Mouse (Mus musculus) T-helper 2 cell (primary cell): Measurements from ENCODE around the gene Gm10135.
"Not testable (repeated sequence)": the region's sequence is repeated elsewhere in the genome, so short reads cannot be mapped to it uniquely, and the experiment has no call there.

ENCODE experiments used
- in situ Hi-C: fragments of 300-600 bp; cut with MboI, MseI; formaldehyde crosslinking; loops from one replicate; pipeline ENCODE4 v1.15.1; 2025; ENCODE audit warnings: high pct_unique_total_duplicates

The Gm10135 gene

DNA sequence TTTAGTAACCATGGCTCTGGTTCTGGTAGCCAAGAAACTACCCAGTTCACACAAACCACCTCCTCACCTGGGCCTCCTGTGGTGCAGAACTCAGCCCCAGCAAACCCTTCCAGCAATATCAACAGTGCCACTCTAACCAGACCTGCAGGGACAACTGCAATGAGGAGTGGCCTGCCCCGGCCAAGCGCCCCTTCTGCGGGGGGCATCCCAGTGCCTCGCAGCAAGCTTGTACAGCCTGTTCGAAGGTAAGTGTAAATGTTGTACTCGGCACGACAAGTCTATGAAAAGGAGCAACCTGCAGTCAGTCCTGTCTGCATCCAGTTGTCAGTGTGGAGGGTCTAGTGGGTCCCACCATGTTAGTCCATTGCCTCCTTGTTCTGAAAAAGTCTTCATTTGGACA, at the start of gene Gm10135:
Gene Gm10135, minus strand, starts transcription at position 101 of the 400 bp plus-strand sequence.
- in situ Hi-C loops = loop anchor here (25.0 kb wide), 1 partner anchor 413 kb away; no protein-coding TSS in a partner anchor

DNA sequence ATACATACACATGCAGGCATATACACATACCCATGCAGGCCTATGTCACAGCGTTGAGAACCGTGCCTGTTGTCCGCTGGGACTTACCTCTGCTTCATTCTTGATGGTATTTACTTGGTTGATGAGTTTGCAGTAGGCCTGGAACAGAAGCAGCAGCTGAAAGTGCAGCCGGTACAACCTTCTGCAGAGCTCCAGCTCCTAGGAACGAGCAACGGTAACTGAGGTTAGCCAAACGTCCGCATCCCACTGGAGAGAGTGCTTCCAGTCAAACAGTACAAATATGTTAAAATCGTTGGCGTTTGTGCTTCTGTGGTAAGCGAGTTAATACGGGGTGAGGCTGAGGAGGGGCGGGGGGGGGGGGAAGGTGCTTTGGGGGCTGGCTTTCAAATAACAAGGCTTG, 49.3 kb upstream of the Gm10135 start:
- in situ Hi-C loops = no loop called here

DNA sequence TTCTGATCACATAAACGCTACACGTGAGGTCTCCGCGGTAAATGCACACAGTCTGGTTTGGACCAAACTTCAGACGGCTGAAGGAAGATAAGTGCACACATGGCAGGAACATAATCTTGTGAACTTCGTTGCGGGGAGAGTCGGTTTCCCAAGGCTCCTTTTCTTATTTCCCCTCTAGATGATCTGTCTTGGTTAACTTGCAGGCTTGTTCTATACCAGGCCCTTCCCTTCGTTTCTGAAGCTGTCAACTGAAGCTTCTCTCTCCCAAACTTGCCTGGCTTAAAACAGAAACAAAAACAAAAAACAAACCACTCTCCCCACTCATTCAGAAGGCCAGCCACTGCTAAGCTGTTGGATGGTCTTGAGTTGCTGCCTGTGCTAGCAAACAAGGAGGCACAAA, 40.2 kb upstream of the Gm10135 start:
- in situ Hi-C loops = loop anchor here (5.0 kb wide), 1 partner anchor 432 kb away; the partner anchor contains the start of gene Zar1

DNA sequence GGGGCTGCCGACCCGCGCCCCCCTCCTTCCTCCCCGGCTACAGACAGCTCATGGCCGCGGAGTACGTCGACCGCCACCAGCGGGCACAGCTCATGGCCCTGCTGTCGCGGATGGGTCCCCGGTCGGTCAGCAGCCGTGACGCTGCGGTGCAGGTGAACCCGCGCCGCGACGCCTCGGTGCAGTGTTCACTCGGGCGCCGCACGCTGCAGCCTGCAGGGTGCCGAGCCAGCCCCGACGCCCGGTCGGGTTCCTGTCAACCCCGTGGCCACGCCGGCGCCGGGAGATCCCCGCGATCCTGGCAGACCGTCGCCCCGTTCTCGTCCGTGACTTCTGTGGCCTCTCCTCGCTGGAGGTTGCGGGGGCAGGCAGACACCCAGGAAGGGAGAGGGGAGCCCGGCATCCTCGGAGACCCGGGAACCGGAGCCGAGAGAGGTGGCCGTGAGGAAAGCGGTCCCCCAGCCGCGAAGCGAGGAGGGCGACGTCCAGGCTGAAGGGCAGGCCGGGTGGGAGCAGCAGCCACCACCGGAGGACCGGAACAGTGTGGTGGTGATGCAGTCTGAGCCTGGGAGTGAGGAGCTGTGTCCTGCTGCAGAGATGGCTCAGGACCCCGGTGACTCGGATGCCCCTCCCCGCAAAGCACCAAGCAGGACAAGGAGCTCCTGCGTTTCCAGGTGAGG, 39.2 kb upstream of the Gm10135 start:
- in situ Hi-C loops = loop anchor here (5.0 kb wide), 1 partner anchor 431 kb away; the partner anchor contains the start of gene Zar1

DNA sequence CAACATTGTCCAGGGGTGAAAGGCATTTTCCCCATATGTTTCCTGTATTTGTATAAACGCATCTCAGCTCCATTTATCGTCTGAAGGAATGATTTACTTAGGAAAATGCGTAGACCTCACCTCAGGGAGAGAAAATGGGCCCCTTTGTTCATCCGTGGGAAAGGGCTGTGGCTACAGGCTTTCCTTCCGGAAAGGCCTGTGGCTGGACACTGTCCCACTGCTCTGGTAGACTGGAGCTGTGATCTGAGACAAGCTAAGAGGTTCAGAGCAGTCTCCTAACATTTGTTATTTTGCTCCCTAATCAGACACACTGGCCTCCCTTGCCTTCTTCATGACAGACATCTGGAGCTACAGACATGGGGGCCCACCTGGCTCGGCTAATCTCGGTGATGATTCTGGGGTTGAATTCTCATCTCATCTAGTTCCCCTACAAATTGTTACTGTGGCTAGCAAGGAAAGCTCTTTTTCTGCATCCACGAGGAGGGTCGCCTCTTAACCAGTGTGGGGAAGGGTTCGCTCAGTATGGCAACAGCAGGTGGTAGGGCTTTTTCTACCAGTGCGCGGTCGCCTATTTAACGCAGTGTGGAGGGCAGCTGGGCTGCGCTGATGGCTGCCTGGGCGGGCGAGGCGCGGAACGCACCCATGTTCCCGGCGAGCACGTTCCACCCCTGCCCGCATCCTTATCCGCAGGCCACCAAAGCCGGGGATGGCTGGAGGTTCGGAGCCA, 38.5 kb upstream of the Gm10135 start:
- in situ Hi-C loops = loop anchor here (5.0 kb wide), 1 partner anchor 431 kb away; the partner anchor contains the start of gene Zar1

DNA sequence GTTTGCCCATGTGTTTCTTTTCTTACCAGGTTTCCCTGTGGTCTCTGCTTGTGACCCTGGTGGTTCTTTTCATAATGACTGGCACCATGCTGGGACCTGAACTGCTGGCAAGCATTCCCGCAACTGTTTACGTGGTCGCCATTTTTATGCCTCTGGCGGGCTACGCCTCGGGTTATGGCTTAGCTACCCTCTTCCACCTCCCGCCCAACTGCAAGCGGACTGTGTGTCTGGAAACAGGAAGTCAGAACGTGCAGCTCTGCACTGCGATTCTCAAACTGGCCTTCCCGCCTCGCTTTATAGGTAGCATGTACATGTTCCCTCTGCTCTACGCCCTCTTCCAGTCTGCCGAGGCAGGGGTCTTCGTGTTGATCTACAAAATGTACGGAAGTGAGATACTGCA, 37.3 kb upstream of the Gm10135 start:
- in situ Hi-C loops = loop anchor here (5.0 kb wide), 1 partner anchor 430 kb away; the partner anchor contains the start of gene Zar1

DNA sequence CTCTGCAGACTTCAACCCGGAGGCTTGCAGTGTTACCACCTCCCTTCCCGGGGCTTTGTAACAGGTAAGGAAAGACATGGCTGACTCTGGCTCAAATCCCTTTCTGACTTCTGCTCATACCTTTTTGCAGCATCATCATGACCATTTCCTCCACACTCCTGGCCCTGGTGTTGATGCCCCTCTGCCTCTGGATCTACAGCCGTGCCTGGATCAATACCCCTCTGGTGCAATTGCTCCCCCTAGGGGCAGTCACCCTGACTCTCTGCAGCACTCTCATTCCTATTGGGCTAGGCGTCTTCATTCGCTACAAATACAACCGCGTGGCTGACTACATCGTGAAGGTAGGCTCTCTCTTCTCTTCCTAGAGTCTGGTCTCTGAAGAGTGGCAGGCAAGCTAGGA, 33.7 kb upstream of the Gm10135 start:
- in situ Hi-C loops = not testable (repeated sequence)

DNA sequence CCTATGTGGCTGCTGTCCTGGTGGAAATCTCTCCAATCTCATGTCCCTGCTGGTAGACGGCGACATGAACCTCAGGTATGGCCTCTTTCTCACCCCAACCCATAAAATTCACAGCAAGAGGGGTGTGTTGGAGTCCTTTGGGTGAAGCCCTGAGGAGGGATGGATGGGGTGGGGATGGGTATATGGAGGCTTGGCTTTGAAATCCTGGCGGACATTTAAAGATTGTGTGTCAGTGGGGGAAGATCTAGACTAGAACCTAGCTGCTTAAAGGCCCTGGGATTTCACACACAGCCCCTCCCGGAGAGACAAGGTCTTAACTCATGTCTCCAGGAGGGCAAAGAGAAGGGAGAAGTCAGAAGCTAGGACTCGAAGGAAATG, 33.1 kb upstream of the Gm10135 start:
- in situ Hi-C loops = no loop called here

DNA sequence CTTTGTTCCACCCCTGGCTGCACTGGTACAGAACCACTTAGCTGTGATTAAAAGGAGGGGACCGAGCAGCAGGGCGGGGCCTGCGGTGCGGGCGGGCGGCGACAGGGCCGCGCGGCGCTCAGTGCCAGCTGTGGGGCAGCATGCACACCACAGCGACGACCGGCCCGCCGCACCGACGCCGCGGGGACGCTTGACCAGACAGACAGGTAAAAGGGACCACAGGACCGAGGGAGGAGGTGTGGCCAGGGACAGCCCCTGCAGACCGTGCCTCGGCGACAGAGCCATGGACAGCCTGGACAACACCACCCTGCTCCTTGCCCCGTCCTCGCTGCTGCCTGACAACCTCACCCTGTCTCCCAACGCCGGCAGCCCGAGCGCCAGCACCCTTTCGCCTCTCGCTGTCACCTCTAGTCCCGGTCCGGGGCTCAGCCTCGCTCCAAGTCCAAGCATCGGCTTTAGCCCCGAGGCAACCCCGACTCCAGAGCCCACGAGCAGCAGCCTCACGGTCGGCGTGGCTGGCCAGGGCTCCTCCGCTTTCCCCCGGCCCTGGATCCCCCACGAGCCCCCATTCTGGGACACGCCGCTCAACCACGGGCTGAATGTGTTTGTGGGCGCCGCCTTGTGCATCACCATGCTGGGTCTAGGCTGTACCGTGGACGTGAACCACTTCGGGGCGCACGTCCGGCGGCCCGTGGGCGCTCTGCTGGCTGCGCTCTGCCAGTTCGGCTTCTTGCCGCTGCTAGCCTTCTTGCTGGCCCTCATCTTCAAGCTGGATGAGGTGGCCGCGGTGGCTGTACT, 32.5 kb upstream of the Gm10135 start, which contains the start of gene Slc10a4:
Gene Slc10a4, plus strand, starts transcription at position 100 of the 798 bp plus-strand sequence.
- in situ Hi-C loops = no loop called here

DNA sequence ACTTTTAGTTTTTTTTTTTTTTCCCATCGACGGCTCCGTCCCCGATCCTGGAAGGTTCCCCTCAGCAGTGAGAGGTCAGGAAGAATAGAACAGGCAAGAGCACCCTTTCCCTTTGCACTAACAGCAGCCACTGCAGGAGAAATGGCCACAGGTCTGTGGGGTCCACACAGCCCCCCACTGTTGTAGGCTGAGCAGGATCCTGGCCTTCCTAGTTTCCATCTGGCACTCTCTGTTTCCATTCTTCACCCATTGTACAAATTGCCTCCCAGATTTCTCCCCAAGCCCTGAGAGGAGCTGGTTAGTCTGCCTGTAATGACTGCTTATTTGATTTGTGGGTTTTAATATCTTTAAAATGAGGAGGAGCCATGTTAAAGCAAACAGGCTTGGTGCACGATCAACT, 29.5 kb upstream of the Gm10135 start:
- in situ Hi-C loops = no loop called here

DNA sequence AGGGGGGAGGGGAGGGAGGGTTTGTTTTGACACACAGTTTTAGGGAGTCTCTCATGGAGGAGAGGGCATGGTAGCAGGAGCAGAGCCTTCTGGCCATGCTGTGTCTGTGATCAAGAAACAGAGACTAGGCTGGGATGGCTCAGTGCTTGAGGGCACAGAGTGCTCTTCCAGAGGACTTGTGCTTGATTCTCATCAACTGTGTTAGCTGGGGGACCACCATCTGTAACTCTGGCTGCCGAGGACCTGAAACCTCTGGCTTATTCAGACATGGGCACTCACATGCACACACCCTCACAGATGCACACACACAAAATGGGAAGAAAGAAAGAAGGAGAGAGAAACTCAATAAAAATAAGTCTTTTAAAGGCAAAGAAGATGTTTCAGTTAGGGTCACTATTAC, 24.0 kb upstream of the Gm10135 start:
- in situ Hi-C loops = loop anchor here (25.0 kb wide), 1 partner anchor 389 kb away; no protein-coding TSS in a partner anchor

DNA sequence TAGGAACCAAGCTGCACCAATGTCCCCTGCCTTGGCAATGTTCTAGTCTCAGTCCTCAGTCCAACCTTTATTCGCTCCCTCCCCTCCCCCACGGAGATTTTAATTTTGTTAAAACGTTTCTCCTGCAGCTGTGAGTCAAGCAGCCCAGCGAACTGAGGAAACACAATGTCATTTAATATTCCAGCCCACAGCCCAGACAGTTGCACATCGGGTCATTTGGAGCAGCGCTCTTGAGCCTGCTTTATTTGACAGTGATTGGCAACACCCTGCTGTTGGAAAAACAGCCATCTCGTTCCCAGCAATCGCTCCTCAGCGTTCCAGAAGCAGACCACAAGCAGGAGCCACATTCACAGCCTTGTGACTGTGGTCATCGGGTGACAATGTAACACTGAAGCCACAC, 20.9 kb upstream of the Gm10135 start:
- in situ Hi-C loops = loop anchor here (25.0 kb wide), 1 partner anchor 392 kb away; no protein-coding TSS in a partner anchor

DNA sequence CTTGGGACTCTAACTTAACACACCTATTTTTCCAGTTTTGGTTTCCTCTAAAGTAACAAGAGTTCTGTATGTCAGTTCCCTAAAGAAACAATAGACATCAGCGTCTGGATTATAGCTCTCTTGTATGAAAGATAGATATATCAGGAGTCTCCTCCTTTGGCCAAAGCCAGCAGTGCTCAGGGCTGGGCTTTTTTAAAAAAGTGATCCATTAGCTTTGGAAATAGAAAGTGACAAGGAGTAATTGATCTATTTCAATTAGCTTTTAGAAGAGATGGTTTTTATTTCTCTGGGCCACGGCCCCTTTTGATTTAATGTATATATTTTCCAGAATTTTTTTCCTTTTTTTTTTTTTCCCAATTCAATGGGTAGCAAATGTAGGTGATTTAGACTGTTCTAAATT, 20.4 kb upstream of the Gm10135 start:
- in situ Hi-C loops = loop anchor here (25.0 kb wide), 1 partner anchor 392 kb away; no protein-coding TSS in a partner anchor

DNA sequence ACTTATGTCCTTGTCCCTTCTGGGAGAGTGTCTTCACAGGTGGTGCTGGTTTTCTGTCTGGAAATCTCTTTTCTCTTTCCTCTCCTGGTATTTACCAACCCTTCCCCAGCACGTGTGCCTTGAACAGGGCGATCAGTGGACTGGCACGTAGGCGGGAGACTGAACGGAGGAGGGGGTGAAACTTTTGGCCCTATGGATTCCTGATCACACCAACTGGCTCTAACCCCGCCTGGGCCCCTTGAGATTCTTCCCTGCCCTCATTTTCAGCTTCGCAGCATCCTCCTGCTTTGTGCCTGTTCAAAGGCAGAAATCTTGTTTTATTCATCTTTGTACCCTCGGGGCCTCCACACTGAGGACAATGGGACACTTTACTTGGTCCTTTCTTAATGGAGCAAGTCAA, 19.9 kb upstream of the Gm10135 start:
- in situ Hi-C loops = loop anchor here (25.0 kb wide), 1 partner anchor 393 kb away; no protein-coding TSS in a partner anchor

DNA sequence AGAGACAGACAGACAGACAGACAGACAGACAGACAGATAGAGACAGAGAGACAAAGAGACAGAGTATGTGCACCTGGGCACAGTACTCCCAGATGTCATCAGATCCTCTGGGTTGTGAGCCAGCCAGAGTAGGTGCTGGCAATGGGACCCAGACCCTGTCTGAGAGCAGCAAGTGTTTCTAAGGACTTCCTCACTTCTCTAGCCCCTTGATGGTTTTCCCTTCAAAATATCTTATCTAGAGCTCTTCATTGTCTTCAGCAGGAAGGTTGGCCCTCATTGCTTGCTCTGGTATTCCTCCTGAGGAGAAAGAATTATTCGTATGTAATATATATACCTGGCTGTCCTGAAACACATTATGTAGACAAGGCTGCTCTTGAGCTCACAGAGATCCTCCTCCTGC, 18.0 kb upstream of the Gm10135 start:
- in situ Hi-C loops = loop anchor here (25.0 kb wide), 1 partner anchor 395 kb away; no protein-coding TSS in a partner anchor

DNA sequence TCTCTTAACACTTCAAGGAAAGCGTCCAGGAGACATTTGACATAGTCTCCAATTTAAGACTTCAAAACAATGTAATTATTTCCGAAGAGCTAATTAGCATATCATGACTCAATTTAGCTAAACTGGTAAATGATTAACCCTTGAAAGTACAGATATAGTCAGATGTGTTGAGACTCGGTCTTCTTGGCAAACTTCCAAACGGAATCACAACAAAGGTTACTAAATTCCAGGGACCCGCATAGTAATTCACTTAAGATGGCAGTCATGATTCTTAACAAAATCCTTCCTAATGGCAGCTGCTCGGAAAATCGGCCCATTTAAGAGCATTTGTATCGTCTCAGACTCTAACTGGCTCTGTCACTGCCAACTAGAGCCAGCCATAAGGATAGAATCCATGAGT, 15.3 kb upstream of the Gm10135 start:
- in situ Hi-C loops = loop anchor here (25.0 kb wide), 1 partner anchor 398 kb away; no protein-coding TSS in a partner anchor

DNA sequence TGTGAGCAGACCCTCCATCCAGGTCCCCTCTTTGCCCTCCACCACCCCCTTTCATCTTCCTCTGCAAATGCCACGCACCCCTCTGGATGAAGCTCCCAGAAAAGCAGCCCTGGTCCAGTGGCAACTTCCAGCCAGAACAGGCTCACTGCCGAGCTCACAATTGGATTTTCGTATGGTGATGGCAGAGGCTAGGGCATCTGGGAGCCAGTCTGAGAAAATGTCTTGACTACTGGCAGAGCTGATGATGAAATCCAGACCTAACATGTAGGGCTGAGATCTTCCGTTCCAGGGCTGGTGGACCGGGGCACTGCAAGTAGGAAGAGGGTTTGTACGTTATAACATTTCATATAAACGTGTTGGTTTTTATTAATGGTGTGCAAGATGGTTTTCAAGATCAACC, 13.3 kb upstream of the Gm10135 start:
- in situ Hi-C loops = loop anchor here (25.0 kb wide), 1 partner anchor 400 kb away; no protein-coding TSS in a partner anchor

DNA sequence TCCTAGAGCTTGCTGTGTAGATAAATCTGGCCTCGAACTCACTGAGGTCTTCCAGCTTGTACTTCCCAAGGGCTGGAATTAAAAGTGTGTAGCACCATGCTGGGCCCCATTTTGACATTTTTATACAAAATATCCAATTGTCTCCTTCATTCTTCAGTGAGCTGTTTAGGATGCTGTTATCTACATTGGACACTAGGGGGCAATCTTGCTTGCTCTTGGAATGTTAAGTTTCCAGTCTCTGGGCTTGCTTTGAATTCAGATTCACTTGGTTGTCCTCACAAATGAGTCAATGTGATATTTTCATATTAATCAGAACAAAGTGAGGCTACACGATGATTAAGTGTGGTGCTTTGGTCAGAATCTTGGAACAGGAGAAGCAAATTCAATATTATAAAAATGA, 9.6 kb upstream of the Gm10135 start:
- in situ Hi-C loops = loop anchor here (5.0 to 25.0 kb wide), 2 partner anchors 88 to 403 kb away; no protein-coding TSS in a partner anchor

DNA sequence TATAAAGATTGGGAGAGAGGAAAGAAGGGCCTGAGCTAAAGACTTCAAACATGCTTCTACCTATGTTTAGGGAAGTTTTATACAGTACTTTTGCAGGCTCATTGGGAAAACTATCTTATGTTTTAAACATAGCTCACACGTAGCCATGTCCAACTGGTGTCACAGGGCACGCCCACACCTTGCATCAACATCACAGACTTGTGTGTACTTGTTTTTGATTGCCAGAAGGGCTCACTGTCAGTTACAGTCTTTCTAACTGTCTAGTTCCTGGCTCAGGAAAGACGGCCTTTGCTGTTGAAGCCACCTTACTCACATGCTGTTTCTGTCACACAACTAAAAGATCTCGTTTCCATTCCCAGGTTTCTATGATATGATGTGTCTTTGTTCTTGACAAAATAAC, 2.0 kb upstream of the Gm10135 start:
- in situ Hi-C loops = loop anchor here (25.0 kb wide), 1 partner anchor 411 kb away; no protein-coding TSS in a partner anchor

DNA sequence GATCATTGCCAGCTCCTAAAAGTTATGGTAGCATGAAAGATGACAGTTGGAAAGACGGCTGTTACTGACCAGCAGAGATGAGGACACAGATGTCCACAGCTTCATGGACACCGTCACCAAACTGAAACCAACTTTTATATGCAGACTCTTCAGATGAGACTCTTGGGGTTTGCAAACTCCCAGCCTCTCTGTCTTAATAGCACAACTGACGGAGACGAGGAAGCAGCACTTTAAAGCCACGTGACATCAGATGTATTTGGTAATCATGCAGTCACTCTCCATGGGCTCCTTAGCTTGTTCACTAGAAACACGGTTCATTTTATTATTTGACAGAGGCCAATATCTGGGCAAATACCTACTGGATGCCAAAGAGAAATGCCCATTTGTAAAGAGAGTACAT, 1.5 kb upstream of the Gm10135 start:
- in situ Hi-C loops = loop anchor here (25.0 kb wide), 1 partner anchor 411 kb away; no protein-coding TSS in a partner anchor

DNA sequence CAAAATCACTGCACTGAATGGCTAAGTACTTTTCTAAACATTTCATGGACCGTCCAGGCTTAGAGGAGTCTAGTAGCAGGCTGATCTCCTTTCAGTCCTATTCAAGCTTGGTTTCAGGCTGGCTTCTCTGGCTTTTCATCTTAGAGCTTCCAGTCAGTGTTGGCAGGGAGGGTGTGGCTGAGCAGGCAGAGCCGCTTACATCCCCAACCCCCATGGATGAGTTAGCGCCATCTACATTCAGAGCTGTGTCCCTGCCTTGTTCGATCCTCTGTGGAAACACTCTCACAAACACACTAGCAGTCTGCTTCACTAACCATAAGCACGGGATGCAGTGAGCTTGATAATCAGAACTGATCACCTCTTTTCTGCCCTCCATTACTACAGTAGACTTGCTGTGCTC, 1.6 kb downstream of the Gm10135 start:
- in situ Hi-C loops = no loop called here
